Mouse (Mus musculus): ENCODE measurements around the gene Parg. TPM values are rescaled to one million over a fixed set of nuclear protein-coding genes. Genes with fewer than 3 reads are reported as not detected.

Parg gene
- total and polyA plus RNA-seq, 3 experiments, result 32.6 to 43.8 TPM; not detected in 1

DNA sequence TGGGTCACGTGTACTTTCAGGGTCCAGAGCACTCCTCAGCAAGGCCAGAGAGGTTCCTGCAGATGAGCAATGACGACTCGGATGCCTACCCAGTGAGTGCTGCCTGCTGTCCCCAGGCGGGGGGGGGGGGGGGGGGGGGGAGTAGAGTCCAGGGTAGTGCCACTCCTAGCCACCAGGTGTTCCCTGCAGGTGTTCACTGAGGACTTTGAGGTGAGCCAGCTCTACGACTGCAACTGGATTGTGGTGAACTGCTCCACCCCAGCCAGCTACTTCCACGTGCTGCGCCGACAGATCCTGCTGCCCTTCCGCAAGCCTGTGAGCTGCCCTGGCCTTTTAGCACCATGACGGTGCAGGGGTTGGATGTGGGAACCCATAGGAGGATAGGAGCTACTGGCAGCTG is 142.9 kb downstream of the Parg start:
- Histone ChIP-seq H3K4me3 (ENCODE audit: control insufficient read depth in 1 of 2, insufficient read depth in 1 of 2, low read depth in 2 of 2, low read length in 2 of 2) (no peak overlapping the region), H3K27ac (ENCODE audit: control insufficient read depth, low read depth, low read length) (no peak overlapping the region), H3K79me2 (ENCODE audit: control insufficient read depth, insufficient read depth, low read length, poor library complexity) (no peaks in the 10 kb centered on the region), H3K36me3 (ENCODE audit: control insufficient read depth in 1 of 2, insufficient read depth in 2 of 2, low read length in 2 of 2) (no peaks in the 10 kb centered on the region), H3K27me3 (ENCODE audit: control insufficient read depth in 1 of 2, insufficient read depth in 2 of 2, low read length in 2 of 2) (no peaks in the 10 kb centered on the region), H3K9me3 (replicated peaks; ENCODE audit: insufficient read depth, low read length) (no peaks in the 10 kb centered on the region), H3K9ac (ENCODE audit: control insufficient read depth, low read depth, low read length, poor library complexity, severe bottlenecking) (no peak overlapping the region), H3K4me1 (ENCODE audit: control insufficient read depth in 1 of 2, insufficient read depth in 2 of 2, low read length in 2 of 2) (no peaks in the 10 kb centered on the region)
- TF ChIP-seq USF1 (IDR thresholded peaks at IDR 0.05; ENCODE audit: low read depth, low read length), result no peak
- TF ChIP-seq MXI1 (IDR thresholded peaks at IDR 0.05; ENCODE audit: low read depth, low read length), result no peak
- no peak for TF ChIP-seq MEF2A (IDR thresholded peaks at IDR 0.05; ENCODE audit: extremely low read depth, insufficient replicate concordance, low read depth, low read length, poor library complexity, severe bottlenecking)
- TF ChIP-seq MYB (IDR thresholded peaks at IDR 0.05; ENCODE audit: low read depth, low read length), result no peak
- TF ChIP-seq GATA1 (IDR thresholded peaks at IDR 0.05; ENCODE audit: low read depth, low read length), result no peak
- TF ChIP-seq POLR2AphosphoS2 (IDR thresholded peaks at IDR 0.05; ENCODE audit: low read length), result no peak
- no peak for TF ChIP-seq ZKSCAN1 (IDR thresholded peaks at IDR 0.05; ENCODE audit: low read depth, low read length)
- no peak for TF ChIP-seq MAX (IDR thresholded peaks at IDR 0.05; ENCODE audit: low read length)
- TF ChIP-seq MAFK (IDR thresholded peaks at IDR 0.05; ENCODE audit: borderline replicate concordance, low read depth, low read length), result no peak
- no peak for TF ChIP-seq ZC3H11A (IDR thresholded peaks at IDR 0.05; ENCODE audit: low read depth, low read length)
- no peak for DNase-seq (ENCODE audit: low read depth, low spot score)

Other genes with a start within 250 kb of the Parg start
- 0.04 TPM in 1 of 2 replicates, not detected in the other for gene Galnt15, start 173.0 kb upstream of the Parg start, total RNA-seq (2012; rRNA removed)
- gene Galnt15, start 173.0 kb upstream of the Parg start, polyA plus RNA-seq (2012; ENCODE audit: insufficient read depth in 1 of 2, insufficient read length in 2 of 2, low read depth in 1 of 2, low replicate concordance in 2 of 2, missing spikeins in 1 of 2), result under 1 TPM in 1 of 2 experiments, not detected in 1; 0.15 TPM
- gene Oxnad1, start 116.6 kb upstream of the Parg start, total RNA-seq (2012; rRNA removed), result 52.4 and 54.8 TPM in 2 replicates
- gene Oxnad1, start 116.6 kb upstream of the Parg start, polyA plus RNA-seq (2012; ENCODE audit: insufficient read depth in 1 of 2, insufficient read length in 2 of 2, low read depth in 1 of 2, low replicate concordance in 2 of 2, missing spikeins in 1 of 2), result 100 to 1,000 TPM in 1 of 2 experiments, 10 to 100 TPM in 1; 82.1 to 244 TPM
- gene Dph3, start 116.2 kb upstream of the Parg start, total RNA-seq (2012; rRNA removed), result 110 and 116 TPM in 2 replicates
- gene Dph3, start 116.2 kb upstream of the Parg start, polyA plus RNA-seq (2012; ENCODE audit: insufficient read depth in 1 of 2, insufficient read length in 2 of 2, low read depth in 1 of 2, low replicate concordance in 2 of 2, missing spikeins in 1 of 2), result 100 to 1,000 TPM; 103 to 108 TPM
- gene Msmb, start 59.9 kb upstream of the Parg start, total RNA-seq (2012; rRNA removed), result not detected in 2 replicates
- gene Msmb, start 59.9 kb upstream of the Parg start, polyA plus RNA-seq (2012; ENCODE audit: insufficient read depth in 1 of 2, insufficient read length in 2 of 2, low read depth in 1 of 2, low replicate concordance in 2 of 2, missing spikeins in 1 of 2), result not detected
- gene Ncoa4, start 42.1 kb upstream of the Parg start, total RNA-seq (2012; rRNA removed), result 64.6 and 67.3 TPM in 2 replicates
- 10 to 100 TPM; 54.5 to 57.9 TPM for gene Ncoa4, start 42.1 kb upstream of the Parg start, polyA plus RNA-seq (2012; ENCODE audit: insufficient read depth in 1 of 2, insufficient read length in 2 of 2, low read depth in 1 of 2, low replicate concordance in 2 of 2, missing spikeins in 1 of 2)
- gene Timm23, start 51 bp upstream of the Parg start, total RNA-seq (2012; rRNA removed), result 417 and 425 TPM in 2 replicates
- gene Timm23, start 51 bp upstream of the Parg start, polyA plus RNA-seq (2012; ENCODE audit: insufficient read depth in 1 of 2, insufficient read length in 2 of 2, low read depth in 1 of 2, low replicate concordance in 2 of 2, missing spikeins in 1 of 2), result 100 to 1,000 TPM in 1 of 2 experiments, not detected in 1; 431 TPM
- gene Ogdhl, start 120.1 kb downstream of the Parg start, total RNA-seq (2012; rRNA removed), result 7.3 and 9.4 TPM in 2 replicates
- 10 to 100 TPM in 1 of 2 experiments, not detected in 1; 12.6 TPM for gene Ogdhl, start 120.1 kb downstream of the Parg start, polyA plus RNA-seq (2012; ENCODE audit: insufficient read depth in 1 of 2, insufficient read length in 2 of 2, low read depth in 1 of 2, low replicate concordance in 2 of 2, missing spikeins in 1 of 2)
- gene 1700024G13Rik, start 186.4 kb downstream of the Parg start, total RNA-seq (2012; rRNA removed), result not detected in 2 replicates
- gene 1700024G13Rik, start 186.4 kb downstream of the Parg start, polyA plus RNA-seq (2012; ENCODE audit: insufficient read depth in 1 of 2, insufficient read length in 2 of 2, low read depth in 1 of 2, low replicate concordance in 2 of 2, missing spikeins in 1 of 2), result not detected

Data from MEL (cell line).